Mouse (Mus musculus) adrenal gland, postnatal 14 days (tissue): ENCODE results near the gene Col12a1. TPM values are rescaled to one million over a fixed set of nuclear protein-coding genes. Genes with fewer than 3 reads are reported as not detected.
A peak's percentile ranks its signal among the peaks of the same experiment; 100 is the strongest.

ENCODE experiments used
- DNase-seq: peaks from one replicate; pipeline ENCODE4 v3.0.0; 2021; ENCODE audit warnings: mixed read lengths
- long read RNA-seq, 2 experiments: library from polyadenylated mRNA; stranded (forward); transcript quantifications; one replicate each; pipeline ENCODE4 v2.0.0; 2021
- total RNA-seq: library from RNA; stranded (reverse); gene quantifications from 2 replicates; pipeline ENCODE4 v1.2.3, GENCODE M21; 2021

Col12a1 gene
- total RNA-seq: 28.3 and 29.5 TPM in 2 replicates
- long read RNA-seq, experiment 1, partial matches to known transcripts: 2 of 4 reads
- long read RNA-seq, experiment 1, other reads (novel, unspliced or antisense): 2 of 4 reads
- long read RNA-seq, experiment 2, partial matches to known transcripts: 4 of 5 reads
- long read RNA-seq, experiment 2, other reads (novel, unspliced or antisense): 0 of 5 reads

DNA sequence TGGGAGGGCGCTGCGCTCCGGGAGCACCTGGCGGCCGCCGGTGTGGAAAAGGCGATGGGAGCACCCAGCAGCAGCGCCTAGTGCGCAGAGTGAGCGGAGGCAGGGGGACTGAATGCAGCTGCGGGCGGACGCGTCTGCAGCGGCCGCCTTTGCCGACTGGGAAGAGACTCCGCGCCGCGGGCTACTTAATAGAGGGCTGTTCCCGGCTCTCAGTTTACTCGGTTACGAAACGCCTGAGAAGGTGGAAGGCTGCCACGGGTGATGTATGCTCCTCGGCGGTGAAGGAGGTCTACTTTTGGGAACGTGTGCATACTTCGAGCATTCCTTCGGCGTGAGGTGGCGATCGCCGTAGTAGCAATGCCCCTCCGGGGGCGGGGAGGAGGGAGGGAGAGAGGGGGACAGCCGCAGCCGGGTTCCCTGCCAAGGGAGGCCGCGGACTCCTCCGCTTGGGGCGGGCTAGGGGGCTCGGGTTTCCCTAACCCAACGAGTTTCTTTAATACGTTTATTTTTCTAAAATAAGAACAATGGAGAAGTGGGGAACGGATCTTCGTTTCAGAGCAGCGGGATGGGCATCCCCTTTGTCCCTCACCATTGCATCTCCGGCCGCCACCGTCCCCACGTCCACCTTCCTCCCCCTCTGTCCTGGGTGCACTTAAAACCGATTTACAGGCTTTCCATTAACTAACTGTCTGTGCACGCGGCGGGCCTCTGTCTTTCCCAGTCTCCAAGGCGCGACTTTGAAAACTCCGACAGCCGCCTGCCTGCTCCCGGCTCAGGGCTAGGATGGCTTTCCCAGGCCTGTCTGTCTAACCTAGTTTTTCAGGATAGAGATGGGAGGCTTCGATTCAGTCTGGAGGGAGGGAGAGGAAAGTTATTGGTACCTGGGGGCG lies at the start of gene Col12a1:
Gene Col12a1 (minus strand): TSS at position 351 of the 890 bp plus-strand sequence.
- DNase-seq: peak; percentile 67

DNA sequence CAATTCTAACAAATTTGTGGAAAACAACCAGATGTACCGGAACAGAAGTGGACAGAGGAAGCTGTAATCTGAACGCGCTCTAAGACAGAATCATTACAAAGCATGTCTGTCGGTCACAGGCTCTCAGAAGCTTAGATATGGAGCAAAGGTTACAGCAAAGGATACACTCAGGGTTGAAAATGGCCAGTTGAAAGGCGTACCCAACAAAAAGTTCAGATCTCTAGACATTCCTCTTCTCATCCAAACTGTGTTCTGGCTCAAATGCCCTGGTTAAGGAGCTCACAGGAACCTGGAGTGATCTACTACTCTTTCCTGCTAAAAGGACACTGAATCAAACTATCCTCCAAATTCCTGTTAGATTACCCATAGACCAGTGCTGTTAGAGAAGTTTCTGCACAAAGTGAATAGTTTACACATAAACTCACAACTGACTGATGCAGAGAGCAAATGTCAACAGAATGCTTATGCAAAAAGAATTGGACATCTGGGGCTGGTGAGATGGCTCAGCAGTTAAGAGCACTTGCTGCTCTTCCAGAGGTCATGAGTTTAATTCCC lies 48.4 kb upstream of the Col12a1 start:
- DNase-seq: no peak

DNA sequence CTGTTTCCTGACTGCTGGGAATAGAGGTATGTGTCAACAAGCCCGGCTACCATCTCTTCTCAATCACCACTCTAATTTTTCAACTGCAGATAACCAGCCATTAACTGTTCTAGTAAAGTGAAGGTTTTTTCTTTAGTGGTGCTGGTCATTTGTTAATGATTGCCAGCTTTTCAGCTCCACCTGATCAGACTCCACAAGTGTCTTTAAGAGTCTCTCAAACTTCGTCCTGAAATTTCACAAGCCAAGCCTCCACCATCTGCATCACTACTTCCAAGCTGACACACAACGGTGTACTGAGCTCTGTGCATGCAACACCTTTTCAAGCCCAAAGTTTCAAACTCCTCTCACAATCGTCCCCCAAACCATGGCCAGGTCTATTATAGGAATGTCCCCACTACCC lies 46.7 kb upstream of the Col12a1 start:
- DNase-seq: no peak

DNA sequence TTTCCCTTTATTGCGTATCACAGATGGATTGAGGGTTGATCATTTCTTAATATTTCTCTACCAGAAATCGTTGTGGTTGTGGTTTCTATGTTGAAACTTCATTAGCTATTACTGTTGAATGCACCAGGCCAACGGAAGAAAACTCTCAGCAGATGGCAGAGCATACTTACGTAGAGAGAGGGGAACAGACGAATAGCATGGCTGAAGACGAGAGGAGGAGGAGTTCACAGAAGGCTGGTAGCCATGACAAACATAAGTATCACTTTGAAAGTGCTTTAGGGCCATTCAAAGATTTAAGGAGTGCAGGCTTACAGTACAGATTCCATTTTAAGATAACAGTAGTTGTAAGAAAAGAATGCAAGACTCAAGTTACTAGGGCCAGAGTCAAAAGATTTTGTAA lies 43.9 kb upstream of the Col12a1 start:
- no peak for DNase-seq

DNA sequence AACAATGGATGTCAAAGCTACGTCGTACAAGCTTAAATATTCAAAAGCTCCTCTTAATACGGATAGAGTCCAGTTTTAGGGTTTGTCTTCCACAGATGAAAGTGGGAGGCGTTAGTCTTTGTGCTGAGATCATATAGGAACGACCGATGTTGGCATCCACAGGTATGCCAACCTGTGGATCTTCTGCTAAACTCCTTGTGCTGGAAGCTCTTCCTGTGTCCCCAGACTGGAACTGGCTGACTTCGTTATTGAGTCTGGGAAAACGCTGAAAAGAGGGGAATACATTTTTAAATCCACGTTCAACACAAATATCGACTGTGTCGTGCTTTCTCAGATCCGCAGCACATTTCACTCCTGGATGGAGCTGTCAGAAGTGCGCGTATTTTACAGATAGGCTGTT lies 41.4 kb upstream of the Col12a1 start:
- peak; percentile 10 for DNase-seq

DNA sequence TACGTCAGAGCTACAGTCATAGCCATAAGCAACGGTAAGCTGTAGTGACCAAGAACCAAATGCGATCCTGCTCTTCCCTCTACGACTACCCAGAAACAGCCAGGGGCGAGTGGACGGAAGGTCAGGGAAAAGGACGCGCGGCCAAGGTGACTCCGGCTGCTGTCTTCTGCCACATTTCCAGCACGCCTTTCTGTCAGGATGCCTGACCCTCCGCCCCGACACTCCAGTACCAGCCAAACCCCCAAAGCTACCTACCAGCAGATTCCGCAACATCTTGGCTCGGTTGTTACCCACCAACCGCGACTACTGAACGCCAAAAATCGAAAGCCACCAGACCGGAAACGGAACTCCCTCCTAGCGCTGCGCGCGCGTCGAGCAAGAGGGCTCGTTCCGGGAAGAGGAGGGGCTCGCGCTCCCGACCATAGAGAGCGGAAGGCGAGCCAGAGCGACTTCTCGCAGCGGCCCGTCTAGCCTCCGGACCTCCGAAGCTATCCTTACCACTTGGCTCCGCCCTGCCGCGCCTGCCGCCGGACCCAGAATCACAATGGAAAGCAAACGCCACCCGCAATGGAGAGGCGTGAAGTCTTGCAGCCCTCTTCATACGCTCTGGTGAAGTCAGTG lies 40.9 kb upstream of the Col12a1 start, which contains the start of gene Cox7a2:
Gene Cox7a2 (minus strand): TSS at position 494 of the 621 bp plus-strand sequence.
- peak; percentile 97 for DNase-seq

DNA sequence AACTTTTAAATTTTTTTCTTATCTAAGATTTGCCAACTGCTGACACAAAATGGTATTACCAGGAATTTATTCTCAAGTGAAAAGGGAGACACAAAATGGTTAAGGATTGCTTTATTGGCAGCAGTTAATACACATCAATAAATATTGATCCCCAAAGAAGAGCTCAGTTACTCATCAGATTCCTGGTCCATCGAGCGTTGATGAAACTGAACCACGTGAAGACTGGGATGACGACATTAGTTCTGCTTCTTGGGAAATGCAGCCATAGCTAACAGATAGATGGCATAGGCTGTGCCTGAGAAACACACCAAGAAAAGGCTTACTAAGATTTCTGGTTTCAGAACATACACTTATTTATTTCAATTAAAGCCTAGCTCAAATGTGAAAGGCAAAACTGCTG lies 36.7 kb upstream of the Col12a1 start:
- DNase-seq: no peak

DNA sequence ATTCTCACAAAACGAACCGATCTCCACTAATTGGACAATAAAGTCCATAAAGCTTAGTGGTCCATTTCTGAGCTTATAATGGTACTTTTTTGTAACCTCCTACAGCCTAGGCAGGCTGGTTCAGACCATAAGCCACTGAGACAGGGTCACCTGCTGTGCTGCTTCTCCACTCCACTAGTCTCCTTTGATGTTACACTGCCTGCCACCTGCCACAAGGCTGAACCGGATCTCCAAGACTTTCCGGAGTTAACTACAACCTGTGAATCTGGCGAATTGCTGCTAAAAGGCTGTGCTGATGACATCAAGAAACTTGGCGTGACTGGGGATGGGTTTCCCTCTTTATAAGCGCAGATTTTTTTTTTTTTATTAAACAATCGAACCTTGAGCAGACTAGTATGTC lies 33.2 kb upstream of the Col12a1 start:
- DNase-seq: no peak

DNA sequence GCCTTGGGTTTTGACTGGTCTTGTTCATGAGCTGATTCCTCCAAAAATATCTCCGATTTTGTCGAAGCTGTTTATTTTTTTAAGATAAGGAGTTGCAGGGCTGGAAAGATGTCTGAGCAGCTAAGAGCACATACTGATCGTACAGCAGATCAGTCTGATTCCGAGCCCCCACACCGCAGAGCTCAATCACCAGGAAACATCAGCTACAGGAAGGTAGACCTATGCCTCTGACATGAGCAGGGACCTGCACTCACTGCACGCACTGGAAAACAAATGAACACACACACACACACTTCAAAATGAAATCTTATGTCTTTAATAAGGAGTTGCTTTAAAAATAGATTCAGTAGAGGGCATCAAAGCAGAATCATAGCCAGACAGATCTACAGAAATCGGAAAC lies 32.1 kb upstream of the Col12a1 start:
- DNase-seq: no peak

DNA sequence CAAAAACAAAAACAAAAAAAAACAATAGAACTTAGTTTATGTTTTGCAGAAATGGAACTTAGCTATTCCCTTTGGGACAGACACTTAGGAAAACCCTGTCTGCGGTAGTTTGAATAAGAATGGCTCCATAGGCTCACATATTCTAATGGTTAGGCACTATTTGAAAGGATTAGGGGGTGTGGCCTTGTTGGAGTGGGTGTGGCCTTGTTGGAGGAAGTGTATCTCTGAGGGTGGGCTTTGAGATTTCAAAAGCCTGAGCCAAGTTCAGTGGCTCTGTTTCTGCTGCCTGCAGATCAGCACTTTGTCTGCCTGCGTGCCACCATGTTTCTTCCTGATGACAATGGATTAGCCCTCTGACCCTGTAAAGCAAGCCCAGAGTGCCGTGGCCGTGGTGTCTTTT lies 26.4 kb upstream of the Col12a1 start:
- no peak for DNase-seq

DNA sequence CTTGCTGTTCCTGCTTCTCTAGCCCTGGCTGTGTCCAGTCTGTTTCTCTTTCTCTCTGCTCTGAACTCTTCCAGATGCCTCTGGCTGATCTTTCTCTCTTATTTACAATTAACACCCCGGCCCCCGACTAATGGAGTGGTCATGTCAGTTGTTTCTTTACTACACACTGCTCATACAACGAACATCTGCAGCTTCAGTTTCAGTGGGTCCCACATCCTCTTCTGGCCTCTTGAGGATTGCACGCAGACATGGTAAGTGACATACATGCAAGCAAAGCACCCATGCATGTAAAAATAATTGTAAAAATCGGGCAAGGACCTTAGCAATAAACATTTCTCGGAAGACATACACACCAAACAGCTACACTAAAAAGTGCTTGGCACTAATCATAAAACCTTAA lies 17.0 kb upstream of the Col12a1 start:
- no peak for DNase-seq

DNA sequence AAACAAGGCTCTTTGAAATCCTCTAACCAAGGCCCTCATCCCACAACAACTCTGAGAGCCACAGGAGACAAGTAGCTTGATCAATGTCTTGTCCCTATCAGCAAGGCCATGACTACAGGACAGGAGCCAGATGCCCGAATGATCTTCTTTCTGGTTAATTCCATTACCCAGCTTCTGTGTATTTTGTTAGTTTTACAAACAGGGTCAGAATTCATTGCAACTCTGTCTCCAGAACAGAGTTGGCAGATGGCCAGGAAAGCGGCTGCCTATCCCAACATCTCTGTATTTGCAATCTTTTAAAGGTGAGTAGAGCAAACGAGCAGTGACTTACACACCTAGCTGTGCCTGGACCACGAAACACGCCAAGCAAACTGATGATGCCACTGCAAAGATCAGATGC lies 11.7 kb upstream of the Col12a1 start:
- DNase-seq: peak; percentile 54

DNA sequence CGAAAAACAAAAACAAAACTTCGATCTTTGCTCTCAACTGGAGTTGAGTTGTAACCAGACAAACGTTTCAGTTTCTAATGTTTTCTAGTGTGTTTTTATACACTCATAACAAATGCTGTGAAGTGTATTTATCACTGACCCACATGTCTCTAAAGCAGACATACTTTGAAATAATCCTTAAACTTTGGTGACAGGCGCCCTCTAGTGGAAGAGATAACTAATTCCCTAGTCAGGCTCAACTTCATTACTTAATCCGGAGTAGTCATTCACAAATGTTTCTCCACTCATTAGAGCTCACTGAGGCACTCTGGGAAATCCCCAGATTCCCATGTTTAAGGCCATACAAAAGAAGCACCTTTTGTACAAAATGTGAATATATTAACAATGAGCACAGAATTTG lies 4.5 kb upstream of the Col12a1 start:
- peak; percentile 36 for DNase-seq

DNA sequence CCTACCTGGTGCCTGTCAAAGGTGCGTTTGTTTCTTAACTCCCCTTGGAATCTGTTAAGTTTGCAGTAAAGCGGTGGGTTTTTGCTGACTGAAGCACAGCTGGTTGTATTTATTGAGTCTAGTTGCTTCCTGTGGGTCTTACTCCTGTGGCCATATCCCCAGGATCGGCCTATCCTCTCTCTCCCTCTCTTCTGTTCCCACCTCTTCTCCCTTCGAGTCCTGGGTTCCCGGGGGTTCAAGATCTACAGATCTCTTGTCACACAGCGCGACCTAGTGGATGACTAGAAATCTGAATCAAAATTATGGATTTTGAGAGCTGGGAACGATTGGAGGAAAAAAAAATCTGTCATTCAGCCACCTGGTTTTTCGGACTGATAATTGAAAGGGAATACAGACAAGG lies 2.4 kb upstream of the Col12a1 start:
- peak; percentile 74 for DNase-seq

DNA sequence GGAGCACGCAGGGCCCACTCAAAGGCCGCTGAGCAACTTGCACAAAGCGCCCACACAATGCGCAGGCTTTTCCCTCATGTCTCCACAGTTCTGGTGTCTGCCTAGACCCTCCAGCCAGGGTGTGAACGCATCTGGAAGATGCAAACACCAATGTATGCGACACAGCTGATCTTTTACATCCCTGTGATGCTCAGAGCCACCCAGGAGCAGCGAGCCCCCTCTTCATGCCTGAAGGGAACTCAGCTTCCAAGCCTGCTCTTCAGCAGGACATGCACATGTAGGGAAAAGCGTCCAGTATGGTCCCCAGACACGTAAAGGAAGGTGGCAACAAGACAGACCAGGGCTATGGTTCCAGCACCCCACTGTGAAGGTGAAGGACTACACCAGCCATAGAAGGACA lies 1.5 kb upstream of the Col12a1 start:
- DNase-seq: no peak

DNA sequence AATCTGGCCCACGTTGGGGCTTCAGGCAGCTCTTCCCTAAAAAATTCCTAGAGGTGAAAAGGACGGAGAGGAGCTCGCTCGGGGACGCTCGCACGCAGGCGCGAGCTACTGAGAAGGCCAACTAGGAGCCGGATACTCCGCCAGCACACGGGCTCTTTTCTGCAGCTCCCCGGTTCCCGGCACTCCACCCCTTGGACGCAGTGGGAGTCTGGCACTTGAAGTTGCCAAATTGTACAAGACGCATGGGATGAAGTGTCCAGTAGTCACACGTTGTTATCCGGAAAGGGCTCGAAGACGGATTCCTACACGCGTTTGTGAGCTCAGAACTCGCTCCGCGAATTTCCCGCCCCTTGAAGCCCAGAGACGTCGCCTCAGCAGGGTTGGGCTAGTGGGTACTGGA lies 820 bp upstream of the Col12a1 start:
- DNase-seq: peak; percentile 34

DNA sequence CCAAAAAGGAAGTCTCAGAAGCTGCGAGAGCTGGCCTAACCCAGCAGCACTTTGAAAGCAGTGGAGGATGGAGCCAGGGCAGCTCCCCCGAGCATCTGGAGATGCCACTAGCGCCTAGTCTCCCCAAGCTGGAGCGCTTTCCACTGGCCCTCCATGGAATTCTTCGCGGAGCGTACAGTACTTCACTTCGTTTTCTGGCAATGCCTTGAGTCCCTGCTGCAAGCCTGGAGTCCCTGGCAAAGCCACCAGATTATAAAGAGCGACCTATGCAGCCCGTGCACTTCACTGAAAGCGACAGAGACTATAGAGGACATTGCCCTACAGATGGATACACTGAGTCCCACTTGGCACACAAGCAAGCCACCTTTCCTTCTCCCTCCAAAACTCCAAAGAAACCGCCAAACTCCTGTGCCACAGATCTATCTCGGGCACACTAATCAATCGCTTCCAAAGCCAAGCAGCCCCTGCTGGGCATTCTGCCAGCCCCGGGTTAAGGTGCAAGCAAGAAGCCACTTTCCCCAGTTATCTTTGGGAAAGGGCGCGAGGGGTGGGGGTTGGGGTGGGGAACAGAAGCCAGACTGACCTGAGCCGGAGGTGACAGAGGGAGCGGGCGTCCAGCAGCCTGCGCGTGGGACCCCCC lies 675 bp downstream of the Col12a1 start:
- DNase-seq: no peak

DNA sequence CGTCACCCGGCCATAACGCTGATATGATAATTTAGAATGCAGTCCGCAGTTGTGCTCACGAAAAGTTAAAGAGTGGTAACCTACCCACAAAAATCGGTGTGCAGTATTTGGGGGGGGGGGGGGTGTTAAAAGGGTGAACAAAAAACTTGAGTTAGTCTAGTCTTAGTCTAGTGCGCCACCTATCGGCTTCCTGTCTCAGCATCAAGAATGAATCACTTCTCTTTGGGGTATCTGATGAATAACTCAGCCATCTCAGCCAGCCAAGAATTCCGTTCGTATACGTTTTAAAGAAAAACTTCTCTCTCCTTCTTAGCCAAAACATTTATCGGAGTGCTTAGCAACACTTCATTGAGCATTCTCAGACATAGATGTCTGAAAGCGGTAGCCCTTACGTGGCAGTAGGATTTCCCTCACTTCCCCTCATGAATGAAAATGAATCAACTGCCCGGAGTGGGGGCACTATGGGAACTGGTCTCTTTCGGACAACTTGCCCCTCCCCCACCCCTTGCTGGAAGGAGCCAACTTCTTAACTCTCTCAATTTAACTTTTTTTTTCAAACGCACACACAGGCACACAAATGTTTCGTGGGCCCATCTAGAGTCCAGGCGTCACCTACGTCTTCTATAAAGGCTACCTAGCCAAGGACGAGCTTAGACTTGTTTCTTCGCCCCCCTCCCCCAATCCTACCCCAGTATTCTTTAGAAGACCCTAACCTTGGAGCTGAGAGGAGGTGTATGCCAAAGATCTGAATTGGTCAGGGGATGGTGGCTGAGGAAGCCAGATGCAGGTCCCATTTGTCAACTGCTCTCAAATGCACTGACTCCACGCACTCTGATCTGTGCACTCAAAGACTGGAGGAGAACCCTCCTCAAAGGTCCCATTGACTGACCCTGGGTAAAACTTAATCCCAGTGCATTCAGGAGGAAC lies 1.5 kb downstream of the Col12a1 start:
- DNase-seq: peak; percentile 75

DNA sequence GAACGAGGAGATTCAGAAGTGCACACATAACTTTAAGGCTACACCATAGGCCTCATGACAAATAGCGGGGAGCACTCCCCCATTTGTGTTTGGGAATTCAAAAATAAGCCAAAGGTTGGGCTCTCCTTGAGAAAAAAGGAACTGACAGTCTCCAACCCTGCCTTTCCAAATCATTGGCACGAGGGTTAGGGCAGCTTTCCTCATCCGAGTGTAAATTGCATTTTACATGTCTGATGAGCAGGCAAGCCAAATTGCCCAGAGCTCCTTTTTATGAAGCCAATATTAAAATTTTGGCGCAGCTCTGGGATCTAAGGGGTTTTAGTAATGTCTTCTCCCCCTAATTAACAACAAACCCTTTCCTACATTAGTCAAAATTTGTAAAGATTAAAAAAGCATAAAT lies 2.1 kb downstream of the Col12a1 start:
- DNase-seq: peak; percentile 20

DNA sequence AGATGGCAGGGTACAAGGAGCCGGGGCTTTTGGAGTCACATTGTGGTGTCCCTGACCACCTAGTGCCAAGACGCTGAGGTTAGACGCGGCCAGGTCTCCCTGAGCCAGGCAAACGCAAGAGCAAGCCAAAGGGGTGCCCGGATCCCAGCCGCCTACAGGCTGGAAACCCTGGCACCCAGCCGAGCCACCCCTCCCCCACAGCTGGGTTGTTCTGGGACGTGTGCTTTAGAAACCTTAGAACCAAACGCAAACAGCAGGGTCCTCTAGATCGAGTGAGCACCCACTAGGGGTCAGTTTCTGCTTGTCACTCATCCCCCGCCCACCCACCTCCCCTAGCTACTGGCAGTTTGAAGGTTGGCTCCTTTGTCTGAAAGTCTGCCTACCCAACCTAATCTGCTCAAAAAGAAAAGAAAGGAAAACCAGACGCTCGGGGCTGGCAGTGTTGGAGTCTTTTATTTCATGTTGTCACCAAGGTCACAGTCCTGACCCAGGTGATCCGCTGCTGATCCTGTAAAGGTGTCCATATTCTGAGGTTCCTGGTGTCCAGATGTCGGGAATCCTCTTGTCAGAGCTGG lies 4.1 kb downstream of the Col12a1 start:
- peak; percentile 90 for DNase-seq
